Mouse (Mus musculus): ENCODE measurements around the gene Ada. TPM values are rescaled to one million over a fixed set of nuclear protein-coding genes. Genes with fewer than 3 reads are reported as not detected.

The Ada gene
- polyA plus RNA-seq (2015; fragmentation: Nextera tagmentation; extraction: Ambion mirVana): 2.8 and 3.2 TPM in 2 replicates

DNA sequence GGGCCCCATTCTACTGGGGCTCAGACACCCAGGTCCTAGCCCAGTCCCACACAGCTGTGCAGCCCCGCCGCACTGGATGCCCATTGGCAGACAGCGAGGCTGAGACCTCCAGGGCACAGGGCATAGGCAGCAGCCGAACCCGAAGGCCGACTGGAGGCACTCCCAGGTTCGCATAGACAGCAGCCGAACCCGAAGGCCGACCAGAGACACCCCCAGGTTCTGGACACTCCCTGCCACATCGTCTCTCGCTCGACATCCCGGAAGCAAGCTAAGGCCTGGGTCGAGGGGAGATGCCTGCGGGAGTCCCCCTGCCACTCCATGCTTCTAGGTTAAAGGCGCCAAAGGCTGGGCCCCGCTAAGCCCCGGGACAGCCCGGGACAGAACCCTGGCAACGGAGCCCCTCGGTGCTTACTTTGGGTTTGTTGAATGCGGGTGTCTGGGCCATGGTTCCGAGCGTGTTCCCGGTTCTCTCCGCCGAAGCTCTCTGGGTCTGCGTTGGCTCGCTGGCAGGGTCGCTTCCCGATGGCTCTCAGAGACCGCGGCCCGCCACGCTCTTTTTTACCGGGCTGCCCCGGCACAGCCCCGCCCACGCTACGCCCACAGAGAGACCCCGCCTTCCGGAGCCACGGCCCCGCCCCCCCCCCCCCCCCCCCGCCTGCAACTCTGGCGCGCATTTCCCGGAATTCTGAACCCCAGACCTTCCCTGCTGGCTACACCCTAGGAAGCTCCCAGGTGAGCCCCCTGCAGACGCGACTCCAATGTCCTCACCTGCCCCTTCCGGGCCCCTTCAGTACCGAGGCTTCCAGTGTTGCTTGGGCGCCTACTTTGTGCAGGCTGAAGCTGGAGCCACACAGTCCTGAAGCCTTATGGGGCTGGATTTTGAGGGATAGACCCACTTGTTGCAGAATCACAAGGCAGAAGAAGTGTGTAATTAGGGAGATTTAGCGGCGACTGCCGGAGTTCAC lies at the start of gene Ada:
TSS of gene Ada (minus strand) at position 593 of the 965 bp plus-strand sequence.
- H3K27ac ChIP-seq: no peak within 1 kb of the TSS
- peak; percentile 77 for ATAC-seq (ENCODE audit: low FRiP score)
- H3K27me3 ChIP-seq: peaks cover 36% of the 10 kb centered on the region
- H3K4me2 ChIP-seq: peak within 1 kb of the TSS; percentile 94
- peak within 1 kb of the TSS; percentile 76 for H3K9ac ChIP-seq
- WGBS: 2% methylated on average over 48 of the region's 57 CpGs
- H3K9me3 ChIP-seq: no peaks in the 10 kb centered on the region
- H3K36me3 ChIP-seq: no peaks in the 10 kb centered on the region
- peak within 1 kb of the TSS; percentile 57 for H3K4me3 ChIP-seq
- H3K4me1 ChIP-seq (replicated peaks): peaks cover 15% of the 10 kb centered on the region

DNA sequence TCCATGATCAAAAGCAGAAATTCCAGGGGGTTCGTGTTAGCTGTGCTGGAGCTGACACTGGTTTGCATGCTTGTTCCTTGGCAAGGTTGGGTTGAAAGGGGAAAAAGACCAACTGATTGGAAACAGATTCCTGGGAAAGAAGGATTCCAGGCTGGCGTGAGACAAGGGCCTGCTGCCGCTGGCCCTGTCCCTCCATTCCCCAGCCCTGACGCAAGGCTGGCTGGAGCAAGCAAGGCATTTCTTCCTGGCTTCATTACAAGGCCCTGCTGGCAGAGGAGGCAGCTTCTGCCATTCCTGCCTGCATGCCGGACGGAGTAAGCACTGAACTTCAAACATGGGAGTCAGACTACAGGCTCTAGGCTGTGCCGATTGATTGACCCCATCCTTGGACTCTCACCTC lies 48.4 kb upstream of the Ada start:
- ATAC-seq (ENCODE audit: low FRiP score): no peak
- 84% methylated on average over 7 of the region's 7 CpGs for WGBS
- H3K9ac ChIP-seq: no peak overlapping the region

DNA sequence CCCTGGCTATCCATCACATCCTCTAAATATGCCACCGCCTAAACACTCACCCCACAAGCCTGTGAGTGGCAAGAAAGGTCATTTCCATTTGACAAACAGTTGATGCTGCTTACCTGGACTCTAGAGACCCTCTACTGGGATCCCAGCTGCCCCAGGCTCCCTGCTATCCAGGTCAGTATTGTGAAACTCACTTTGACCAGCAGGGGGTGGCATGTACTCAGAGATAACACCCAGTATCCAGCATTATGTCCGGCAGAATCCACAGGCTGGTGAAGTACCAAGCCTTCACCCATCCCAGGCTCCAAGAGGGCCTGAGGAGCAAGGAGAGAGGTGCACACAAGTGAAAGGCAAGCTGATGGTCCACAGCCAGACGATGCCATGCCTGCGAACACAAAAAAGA lies 38.4 kb upstream of the Ada start:
- no peak overlapping the region for H3K4me3 ChIP-seq
- H3K4me2 ChIP-seq: no peak overlapping the region
- H3K36me3 ChIP-seq: no peaks in the 10 kb centered on the region
- H3K4me1 ChIP-seq (replicated peaks): no peaks in the 10 kb centered on the region
- 85% methylated on average over 4 of the region's 4 CpGs for WGBS
- H3K27ac ChIP-seq: no peak overlapping the region
- H3K27me3 ChIP-seq: no peaks in the 10 kb centered on the region
- no peak for ATAC-seq (ENCODE audit: low FRiP score)
- no peak overlapping the region for H3K9ac ChIP-seq
- H3K9me3 ChIP-seq: no peaks in the 10 kb centered on the region

More for the DNA sequence above, 48.4 kb upstream of the Ada start:
- Histone ChIP-seq H3K27ac (no peak overlapping the region), H3K4me2 (no peak overlapping the region), H3K4me1 (replicated peaks) (no peaks in the 10 kb centered on the region), H3K9me3 (no peaks in the 10 kb centered on the region), H3K27me3 (no peaks in the 10 kb centered on the region), H3K4me3 (no peak overlapping the region), H3K36me3 (no peaks in the 10 kb centered on the region)

DNA sequence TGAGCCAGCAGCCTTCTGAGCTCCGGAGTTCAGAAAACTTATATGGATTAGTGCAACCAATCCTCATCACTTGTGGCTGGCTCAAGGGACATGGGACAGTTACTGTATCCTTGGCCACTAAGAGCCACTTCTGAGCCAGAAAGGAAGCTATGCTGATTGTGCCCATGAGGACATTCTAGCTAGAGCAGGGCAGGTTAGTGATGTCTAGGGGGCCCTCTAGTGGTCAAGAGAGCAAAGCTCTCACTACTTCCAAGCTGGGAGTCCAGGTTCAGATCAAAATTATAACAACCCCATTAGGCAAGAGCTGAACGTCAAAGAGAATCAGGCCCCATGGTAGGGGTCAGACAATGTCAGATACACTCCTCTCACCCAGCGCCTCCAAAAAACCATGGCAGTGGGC lies 37.7 kb upstream of the Ada start:
- Histone ChIP-seq H3K4me1 (replicated peaks) (no peaks in the 10 kb centered on the region), H3K27ac (no peak overlapping the region), H3K36me3 (no peaks in the 10 kb centered on the region), H3K9ac (no peak overlapping the region), H3K27me3 (no peaks in the 10 kb centered on the region), H3K9me3 (no peaks in the 10 kb centered on the region), H3K4me2 (no peak overlapping the region), H3K4me3 (no peak overlapping the region)
- ATAC-seq (ENCODE audit: low FRiP score): peak; percentile 69; the same call in 1 of the 2 replicates
- WGBS: 48% methylated on average over 3 of the region's 3 CpGs

DNA sequence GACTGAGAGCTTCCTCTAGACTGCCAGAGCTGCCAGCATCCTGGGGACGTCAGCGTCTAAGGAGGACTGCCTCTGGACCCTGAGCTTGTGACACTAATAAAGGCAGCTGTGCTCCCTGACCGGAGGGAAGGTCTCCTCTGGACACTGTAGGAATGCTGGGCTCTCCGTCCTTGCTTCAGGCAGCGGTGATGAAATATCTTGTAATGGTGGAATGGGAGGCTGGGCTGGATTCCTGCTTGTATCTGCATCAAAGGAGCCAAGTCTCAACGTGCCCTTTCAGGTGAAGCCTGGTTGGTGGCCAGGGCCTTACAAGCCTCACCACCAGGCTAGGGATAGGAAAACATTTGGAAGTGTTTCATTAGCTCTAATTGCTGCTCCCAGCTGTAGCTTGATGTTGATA lies 37.0 kb upstream of the Ada start:
- ATAC-seq (ENCODE audit: low FRiP score): no peak
- H3K27me3 ChIP-seq: no peaks in the 10 kb centered on the region
- H3K4me2 ChIP-seq: no peak overlapping the region
- H3K36me3 ChIP-seq: no peaks in the 10 kb centered on the region
- H3K9me3 ChIP-seq: no peaks in the 10 kb centered on the region
- no peak overlapping the region for H3K4me3 ChIP-seq
- no peak overlapping the region for H3K27ac ChIP-seq
- no peak overlapping the region for H3K9ac ChIP-seq
- no peaks in the 10 kb centered on the region for H3K4me1 ChIP-seq (replicated peaks)
- 87% methylated on average over 6 of the region's 6 CpGs for WGBS

DNA sequence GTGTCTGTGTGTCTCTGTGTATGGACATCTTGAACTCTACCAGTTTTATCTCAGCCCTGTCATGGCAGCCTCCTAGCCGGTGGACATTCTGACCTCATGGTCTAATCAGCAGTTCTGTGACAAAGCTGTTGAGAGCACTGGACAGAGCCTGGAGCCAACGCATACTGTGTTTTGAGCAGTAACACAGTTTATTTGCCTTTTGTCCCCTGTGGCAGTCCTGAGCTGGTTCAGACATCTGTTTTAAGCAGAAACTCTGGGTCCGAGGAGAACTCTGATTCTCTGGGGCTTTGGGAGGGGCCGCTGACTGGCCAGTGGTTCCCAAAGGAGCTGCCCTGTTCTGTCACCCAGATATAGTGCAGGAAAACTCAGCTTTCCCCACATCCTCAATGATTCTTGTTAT lies 33.9 kb upstream of the Ada start:
- ATAC-seq (ENCODE audit: low FRiP score): no peak
- no peaks in the 10 kb centered on the region for H3K9me3 ChIP-seq
- 82% methylated on average over 4 of the region's 4 CpGs for WGBS
- no peaks in the 10 kb centered on the region for H3K4me1 ChIP-seq (replicated peaks)
- H3K36me3 ChIP-seq: no peaks in the 10 kb centered on the region
- H3K9ac ChIP-seq: no peak overlapping the region
- H3K4me3 ChIP-seq: no peak overlapping the region
- 0 out of 2 replicates have a peak, but pooled peaks cover 2% of the 10 kb centered on the region for H3K27me3 ChIP-seq
- H3K27ac ChIP-seq: no peak overlapping the region
- no peak overlapping the region for H3K4me2 ChIP-seq

DNA sequence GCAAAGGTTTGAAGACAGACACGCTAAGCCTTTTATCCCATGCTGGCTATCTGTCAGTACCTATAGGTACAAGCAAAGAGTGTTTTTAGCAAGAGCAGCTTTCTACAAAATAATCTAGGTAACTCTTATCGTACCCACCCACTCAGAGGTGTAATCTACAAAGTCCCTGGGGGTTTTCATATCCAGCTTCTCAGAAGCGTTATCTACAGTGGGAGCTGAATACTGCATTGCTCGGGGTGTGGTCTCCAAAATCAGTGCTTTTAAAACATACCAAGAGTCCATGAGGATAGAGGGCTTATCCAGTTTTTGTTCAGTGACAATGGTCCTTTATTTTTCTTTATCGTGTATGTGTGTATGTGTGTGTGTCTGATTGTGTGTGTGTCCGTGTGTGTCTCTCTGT lies 33.3 kb upstream of the Ada start:
- no peak for ATAC-seq (ENCODE audit: low FRiP score)
- no peak overlapping the region for H3K4me2 ChIP-seq
- no peaks in the 10 kb centered on the region for H3K4me1 ChIP-seq (replicated peaks)
- WGBS: 94% methylated on average over 6 of the region's 6 CpGs
- H3K4me3 ChIP-seq: no peak overlapping the region
- no peaks in the 10 kb centered on the region for H3K9me3 ChIP-seq
- no peaks in the 10 kb centered on the region for H3K36me3 ChIP-seq
- no peak overlapping the region for H3K27ac ChIP-seq
- H3K9ac ChIP-seq: no peak overlapping the region
- 0 out of 2 replicates have a peak, but pooled peaks cover 3% of the 10 kb centered on the region for H3K27me3 ChIP-seq

DNA sequence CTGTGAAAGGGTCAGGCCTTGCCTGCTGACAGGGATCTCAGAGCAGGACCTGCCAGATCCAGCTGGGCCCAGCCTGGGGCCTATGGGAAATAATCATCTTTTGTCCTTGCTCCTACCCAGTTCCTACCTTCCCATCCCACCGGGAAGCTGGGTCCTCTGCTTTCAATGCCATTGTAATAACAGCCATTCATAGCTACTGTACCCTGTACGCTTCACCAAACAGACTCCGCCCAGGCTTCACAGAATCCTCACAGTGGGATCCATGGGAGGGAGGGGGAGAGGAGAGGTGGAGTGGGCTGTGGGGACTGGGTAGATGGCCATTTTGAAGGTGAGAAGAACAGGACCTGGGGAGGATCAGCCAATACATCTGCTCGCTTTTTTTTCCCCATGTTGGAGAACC lies 28.9 kb upstream of the Ada start:
- Histone ChIP-seq H3K4me3 (no peak overlapping the region), H3K9me3 (no peaks in the 10 kb centered on the region), H3K27me3 (peaks cover 15% of the 10 kb centered on the region), H3K9ac (no peak overlapping the region), H3K36me3 (no peaks in the 10 kb centered on the region), H3K4me2 (no peak overlapping the region), H3K27ac (no peak overlapping the region), H3K4me1 (replicated peaks) (no peaks in the 10 kb centered on the region)
- ATAC-seq (ENCODE audit: low FRiP score): no peak
- WGBS: 49% methylated on average over 4 of the region's 4 CpGs

DNA sequence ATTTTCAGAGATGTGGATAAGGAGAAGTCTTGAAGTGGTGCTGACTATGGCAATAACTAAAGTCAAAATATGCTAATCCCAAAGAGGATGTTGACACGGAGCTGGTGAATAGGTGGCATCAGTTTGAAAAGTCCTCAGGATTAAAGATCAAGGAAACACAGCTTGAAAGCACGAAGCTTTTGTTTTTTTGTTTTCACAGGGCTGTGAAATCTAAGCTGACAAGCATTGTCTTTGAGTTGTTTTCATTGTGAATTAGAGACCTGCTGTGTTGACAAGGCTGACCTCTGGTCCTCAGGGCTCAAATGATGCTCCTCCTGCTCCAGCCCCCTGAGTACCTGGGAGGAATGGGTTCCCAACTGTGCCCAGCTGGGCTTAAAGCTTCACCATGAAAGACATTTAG lies 27.0 kb upstream of the Ada start:
- no peaks in the 10 kb centered on the region for H3K4me1 ChIP-seq (replicated peaks)
- H3K27me3 ChIP-seq: peaks cover 16% of the 10 kb centered on the region
- 1% methylated on average over 2 of the region's 2 CpGs for whole genome bisulfite sequencing
- no peaks in the 10 kb centered on the region for H3K9me3 ChIP-seq
- no peak for ATAC-seq (ENCODE audit: low FRiP score)
- no peaks in the 10 kb centered on the region for H3K36me3 ChIP-seq
- H3K9ac ChIP-seq: no peak overlapping the region
- H3K4me2 ChIP-seq: no peak overlapping the region
- no peak overlapping the region for H3K4me3 ChIP-seq
- no peak overlapping the region for H3K27ac ChIP-seq

DNA sequence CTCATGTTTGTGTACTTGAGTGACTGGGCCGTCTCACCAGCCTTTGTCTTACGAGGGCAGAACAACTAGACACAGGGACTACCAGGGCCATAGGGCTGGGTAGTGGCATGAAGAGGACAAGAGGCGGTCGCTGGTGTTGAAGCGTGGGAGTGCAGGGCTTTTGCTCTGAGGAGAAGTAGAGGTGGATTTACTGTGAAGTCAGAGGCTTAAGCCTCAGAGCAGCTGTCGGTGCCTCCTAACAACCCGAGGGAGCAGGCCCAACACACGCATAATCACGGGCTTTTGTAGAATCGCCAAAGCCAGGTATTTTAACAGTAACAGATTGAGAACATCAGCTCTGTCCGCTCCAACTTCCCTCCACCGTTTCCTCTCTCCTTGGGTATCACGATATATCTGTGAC lies 26.6 kb upstream of the Ada start:
- Histone ChIP-seq H3K4me1 (replicated peaks) (no peaks in the 10 kb centered on the region), H3K4me3 (no peak overlapping the region), H3K4me2 (no peak overlapping the region), H3K27me3 (peaks cover 16% of the 10 kb centered on the region), H3K9ac (no peak overlapping the region), H3K9me3 (no peaks in the 10 kb centered on the region), H3K36me3 (no peaks in the 10 kb centered on the region), H3K27ac (no peak overlapping the region)
- 15% methylated on average over 13 of the region's 13 CpGs for WGBS
- no peak for ATAC-seq (ENCODE audit: low FRiP score)

DNA sequence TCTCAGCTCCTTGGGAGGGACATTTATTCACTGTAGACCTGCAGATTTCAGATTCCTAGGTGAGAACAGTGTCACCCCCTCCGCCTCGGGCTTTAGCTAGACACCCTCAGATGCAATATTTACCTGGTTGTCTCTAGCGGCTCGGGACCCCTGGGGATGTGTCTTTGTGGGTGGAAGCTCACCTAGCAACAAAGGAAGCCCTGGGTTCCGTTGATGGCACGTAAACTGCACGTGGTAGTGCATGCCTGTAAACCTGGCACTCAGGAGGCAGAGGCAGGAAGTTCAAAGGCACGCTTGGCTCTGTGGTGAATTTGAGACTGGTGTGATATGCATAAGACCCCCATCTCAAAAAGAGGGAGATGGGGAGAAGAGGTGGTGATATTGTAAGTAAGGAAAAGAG lies 20.7 kb upstream of the Ada start:
- no peak for ATAC-seq (ENCODE audit: low FRiP score)
- Histone ChIP-seq H3K9me3 (no peaks in the 10 kb centered on the region), H3K9ac (no peak overlapping the region), H3K27ac (no peak overlapping the region), H3K27me3 (peaks cover 9% of the 10 kb centered on the region), H3K36me3 (no peaks in the 10 kb centered on the region), H3K4me3 (no peak overlapping the region), H3K4me2 (no peak overlapping the region), H3K4me1 (replicated peaks) (no peaks in the 10 kb centered on the region)
- WGBS: 88% methylated on average over 8 of the region's 8 CpGs

DNA sequence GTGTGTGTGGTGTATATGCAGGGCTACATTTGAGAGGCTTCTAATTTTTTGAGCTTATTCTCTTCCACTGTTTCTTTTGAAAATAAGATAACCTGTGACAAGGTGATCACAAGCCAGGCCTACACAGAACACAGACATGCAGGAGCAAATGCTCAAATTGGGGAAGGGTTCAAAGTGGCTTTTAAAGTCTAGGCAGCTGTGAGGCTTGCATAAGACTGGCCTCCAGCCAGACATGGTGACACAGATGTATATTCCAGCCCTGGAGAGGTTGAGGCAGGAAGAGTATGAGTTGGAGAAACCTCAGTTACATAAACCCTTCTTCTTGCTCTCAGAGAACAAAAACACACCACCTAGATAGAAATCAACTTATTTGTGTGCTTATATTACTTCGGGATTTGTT lies 16.9 kb upstream of the Ada start:
- no peak overlapping the region for H3K4me2 ChIP-seq
- peaks cover 6% of the 10 kb centered on the region; the same call in 1 of the 2 replicates for H3K27me3 ChIP-seq
- no peak overlapping the region for H3K9ac ChIP-seq
- no peak overlapping the region for H3K4me3 ChIP-seq
- ATAC-seq (ENCODE audit: low FRiP score): no peak
- no peaks in the 10 kb centered on the region for H3K36me3 ChIP-seq
- no peak overlapping the region for H3K27ac ChIP-seq
- H3K9me3 ChIP-seq: no peaks in the 10 kb centered on the region
- no peaks in the 10 kb centered on the region for H3K4me1 ChIP-seq (replicated peaks)
- 79% methylated on average over 1 of the region's 1 CpGs for WGBS

DNA sequence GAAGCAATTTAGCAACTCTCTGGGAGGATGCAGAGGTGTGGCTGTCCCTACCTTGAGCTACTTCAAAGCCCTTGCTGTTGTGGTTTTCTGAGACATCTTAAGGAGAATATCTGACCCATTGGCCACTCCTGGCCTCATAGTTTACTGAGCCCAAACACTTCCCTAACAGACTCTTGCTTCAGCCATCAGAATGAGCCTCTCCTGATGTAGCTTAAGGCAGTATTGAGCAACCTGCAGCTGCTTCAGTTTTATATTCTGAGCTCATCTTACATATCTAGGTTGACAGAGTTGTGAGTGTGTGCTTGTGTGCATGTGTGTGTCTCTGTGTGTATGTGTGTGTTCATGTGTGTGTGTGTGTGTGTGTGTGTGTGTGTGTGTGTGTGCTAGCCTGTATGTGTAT lies 16.2 kb upstream of the Ada start:
- Histone ChIP-seq H3K4me1 (replicated peaks) (no peaks in the 10 kb centered on the region), H3K9me3 (no peaks in the 10 kb centered on the region), H3K9ac (no peak overlapping the region), H3K27me3 (peaks cover 6% of the 10 kb centered on the region; the same call in 1 of the 2 replicates), H3K27ac (no peak overlapping the region), H3K4me3 (no peak overlapping the region), H3K36me3 (no peaks in the 10 kb centered on the region), H3K4me2 (no peak overlapping the region)
- no peak for ATAC-seq (ENCODE audit: low FRiP score)

Measured in hindbrain, embryonic 13.5 days (tissue).